Mouse (Mus musculus) MEL (cell line): ENCODE measurements around the gene Gtpbp1.

Experiments used
- BHLHE40 ChIP-seq: IDR thresholded peaks from 2 replicates; pipeline ENCODE4 v1.6.1; 2012; ENCODE audit warnings: low read depth, mild to moderate bottlenecking, inconsistent platforms, low read length, improper control_type of control experiment, borderline replicate concordance
- E2F4 ChIP-seq: IDR thresholded peaks from 2 replicates; pipeline ENCODE4 v1.6.1; 2011; ENCODE audit warnings: low read depth, low read length, improper control_type of control experiment, borderline replicate concordance
- ELF1 ChIP-seq: IDR thresholded peaks from 2 replicates; pipeline ENCODE4 v1.6.1; 2014; ENCODE audit warnings: low read depth, mild to moderate bottlenecking, inconsistent platforms, low read length, improper control_type of control experiment, moderate library complexity
- KAT2A ChIP-seq: conservative IDR thresholded peaks from 2 replicates; pipeline ENCODE4 v1.6.1; 2012; ENCODE audit warnings: low read depth, low read length, improper control_type of control experiment, inconsistent platforms
- MYB ChIP-seq: IDR thresholded peaks from 2 replicates; pipeline ENCODE4 v1.6.1; 2011; ENCODE audit warnings: mild to moderate bottlenecking, low read depth, low read length, improper control_type of control experiment
- POLR2A ChIP-seq, 2 experiments: IDR thresholded peaks; 2 replicates each; pipeline ENCODE4 v1.6.1; 2011 to 2012; ENCODE audit warnings: low read length in 2 of 2, mild to moderate bottlenecking in 2 of 2, control low read depth in 1 of 2, improper control_type of control experiment in 1 of 2, low read depth in 1 of 2, moderate library complexity in 1 of 2; ENCODE audit not compliant: control insufficient read depth in 1 of 2, insufficient read depth in 1 of 2, poor library complexity in 1 of 2
- ZC3H11A ChIP-seq: IDR thresholded peaks from 2 replicates; pipeline ENCODE4 v1.6.1; 2012; ENCODE audit warnings: low read depth, mild to moderate bottlenecking, inconsistent platforms, low read length, improper control_type of control experiment
- ZMIZ1 ChIP-seq: IDR thresholded peaks from 2 replicates; pipeline ENCODE4 v1.6.1; 2012; ENCODE audit warnings: low read depth, mild to moderate bottlenecking, inconsistent platforms, low read length, improper control_type of control experiment, moderate library complexity

DNA sequence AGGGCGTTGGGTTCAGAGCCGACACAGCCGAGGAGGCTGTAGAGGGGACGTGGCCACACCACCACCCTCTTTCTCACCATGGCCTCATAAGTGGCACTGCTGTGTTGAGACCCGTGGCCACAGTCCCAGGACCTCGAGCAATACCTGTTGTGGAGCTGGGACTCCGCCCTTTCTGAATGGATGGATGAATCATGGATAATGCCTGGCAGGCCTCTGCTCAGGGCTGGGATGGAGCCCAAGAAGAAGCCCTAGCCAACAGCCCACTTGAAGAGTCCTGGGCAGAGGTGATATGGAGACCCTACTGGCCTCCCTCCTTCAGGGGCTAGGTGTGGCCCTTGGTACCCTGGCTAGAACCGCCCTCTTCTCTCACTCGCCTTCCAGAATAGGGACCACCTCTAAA, 72.4 kb downstream of the Gtpbp1 start:
- TF ChIP-seq MYB (no peak), ZMIZ1 (no peak), ZC3H11A (no peak), BHLHE40 (no peak), ELF1 (no peak), KAT2A (no peak), POLR2A (IDR thresholded peaks at IDR 0.05; ENCODE audit: control insufficient read depth in 1 of 2, insufficient read depth in 1 of 2, low read depth in 1 of 2, low read length in 2 of 2, poor library complexity in 1 of 2) (no peak), E2F4 (no peak)
